8 mouse cellular contexts compared by ENCODE assay signal in genomic region chr4:94556265-94557054, GRCm38 (mm10). TPM values are rescaled to one million over a fixed set of nuclear protein-coding genes. Genes with fewer than 3 reads are reported as not detected.
DNase-seq lines count a peak whose midpoint lies in the region; ATAC-seq and TF ChIP-seq lines count a peak whose summit lies in the region.

Gene Gm10306 (plus strand): TSS chr4:94556546.
Gene Caap1 (minus strand): TSS chr4:94556796.

- H3K4me2 ChIP-seq in forebrain, postnatal 0 days (ENCODE audit: low read depth) = peak within 1 kb of the TSS; percentile 60
- peak within 1 kb of the TSS; percentile 65 for H3K4me2 ChIP-seq in lung, embryonic 15.5 days

- peaks cover 0 to 14% of the 10 kb centered on the region in 2 experiments; a peak in 2 of 4 replicates for H3K36me3 ChIP-seq in MEL (ENCODE audit: control insufficient read depth in 1 of 2, insufficient read depth in 2 of 2, low read length in 2 of 2)
- no peaks in the 10 kb centered on the region for H3K36me3 ChIP-seq in forebrain, postnatal 0 days (ENCODE audit: insufficient read depth)
- H3K36me3 ChIP-seq in lung, embryonic 15.5 days = no peaks in the 10 kb centered on the region

- 0 out of 4 replicates have a peak, but pooled peaks of 1 of the 2 experiments have one; percentile 7 for TF ChIP-seq EP300 in MEL (IDR thresholded peaks at IDR 0.05; ENCODE audit: low read depth in 1 of 2, low read length in 2 of 2)

- TF ChIP-seq POLR2A in MEL (IDR thresholded peaks at IDR 0.05; ENCODE audit: control insufficient read depth in 1 of 2, insufficient read depth in 1 of 2, low read depth in 1 of 2, low read length in 2 of 2, poor library complexity in 1 of 2) = peak; percentile 68 to 92; a peak in 2 of 4 replicates
- TF ChIP-seq POLR2A in cerebellum, adult 2 months (IDR thresholded peaks at IDR 0.05; ENCODE audit: borderline replicate concordance, insufficient read depth, low read length) = peak; percentile 95

- DNase-seq in MEL (ENCODE audit: low read depth, low spot score) = peak; percentile 95
- DNase-seq in cerebellum, adult 2 months = peak; percentile 91 to 95
- peak; percentile 98 for DNase-seq in forebrain, postnatal 0 days
- DNase-seq in heart, postnatal 4 days = peak; percentile 96
- DNase-seq in layer of hippocampus, adult 8-10 months (ENCODE audit: low spot score in 2 of 2) = peak; percentile 82 to 92
- DNase-seq in ovary, adult 18-20 months (ENCODE audit: low spot score) = peak; percentile 82
- peak; percentile 96 for DNase-seq in thymus, postnatal 0 days (ENCODE audit: low spot score)

- peaks cover 2 to 5% of the 10 kb centered on the region in 2 experiments; a peak in 3 of 4 replicates for H3K4me1 ChIP-seq in MEL (ENCODE audit: control insufficient read depth in 1 of 2, insufficient read depth in 2 of 2, low read length in 2 of 2)
- H3K4me1 ChIP-seq in cerebellum, adult 2 months (ENCODE audit: control insufficient read depth, insufficient read depth, low read length) = peaks cover 2% of the 10 kb centered on the region; the same call in 1 of the 2 replicates
- peaks cover 9% of the 10 kb centered on the region; the same call in 1 of the 2 replicates for H3K4me1 ChIP-seq in forebrain, postnatal 0 days (ENCODE audit: insufficient read depth)
- peaks cover 11% of the 10 kb centered on the region for H3K4me1 ChIP-seq in lung, embryonic 15.5 days

- H3K79me2 ChIP-seq in MEL (ENCODE audit: control insufficient read depth, insufficient read depth, low read length, poor library complexity) = peaks cover 19% of the 10 kb centered on the region

- peak within 1 kb of the TSS; percentile 97 for H3K9ac ChIP-seq in MEL (ENCODE audit: control insufficient read depth, low read depth, low read length, poor library complexity, severe bottlenecking)
- H3K9ac ChIP-seq in forebrain, postnatal 0 days = peak within 1 kb of the TSS; percentile 82
- H3K9ac ChIP-seq in lung, embryonic 15.5 days = peak within 1 kb of the TSS; percentile 83

- TF ChIP-seq RAD21 in MEL (IDR thresholded peaks at IDR 0.05; ENCODE audit: low read depth, low read length) = no peak

- no peak for TF ChIP-seq CTCF in MEL (IDR thresholded peaks at IDR 0.05 in 2 of 3, conservative IDR thresholded peaks at IDR 0.05 in 1 of 3; ENCODE audit: control insufficient read depth in 1 of 3, insufficient read depth in 1 of 3, low read depth in 2 of 3, low read length in 3 of 3, poor library complexity in 1 of 3, severe bottlenecking in 1 of 3)
- TF ChIP-seq CTCF in cerebellum, adult 2 months (IDR thresholded peaks at IDR 0.05; ENCODE audit: borderline replicate concordance, insufficient read depth, low read depth, low read length) = no peak
- TF ChIP-seq CTCF in forebrain, postnatal 0 days (IDR thresholded peaks at IDR 0.05; ENCODE audit: low read depth) = no peak

- H3K27ac ChIP-seq in MEL (ENCODE audit: control insufficient read depth, low read depth, low read length) = peak within 1 kb of the TSS; percentile 71
- no peak within 1 kb of the TSS; the same call in 1 of the 2 replicates for H3K27ac ChIP-seq in cerebellum, adult 2 months (ENCODE audit: insufficient read depth, low read length)
- peak within 1 kb of the TSS; percentile 91 for H3K27ac ChIP-seq in forebrain, postnatal 0 days (ENCODE audit: low read depth, low read length)
- H3K27ac ChIP-seq in lung, embryonic 15.5 days = peak within 1 kb of the TSS; percentile 80

- WGBS in cerebellum, adult 2 months = 1% methylated on average over 83 of the region's 83 CpGs
- 3% methylated on average over 83 of the region's 83 CpGs for WGBS in forebrain, postnatal 0 days
- 1% methylated on average over 83 of the region's 83 CpGs for WGBS in lung, embryonic 15.5 days

- H3K27me3 ChIP-seq in MEL (ENCODE audit: control insufficient read depth in 1 of 2, insufficient read depth in 2 of 2, low read length in 2 of 2) = no peaks in the 10 kb centered on the region
- no peaks in the 10 kb centered on the region for H3K27me3 ChIP-seq in cerebellum, adult 2 months (ENCODE audit: control insufficient read depth, insufficient read depth, low read length)
- H3K27me3 ChIP-seq in forebrain, postnatal 0 days (ENCODE audit: insufficient read depth, low read length) = no peaks in the 10 kb centered on the region
- H3K27me3 ChIP-seq in lung, embryonic 15.5 days = no peaks in the 10 kb centered on the region

- peak within 1 kb of the TSS; percentile 82 to 99 for H3K4me3 ChIP-seq in MEL (ENCODE audit: control insufficient read depth in 1 of 2, insufficient read depth in 1 of 2, low read depth in 2 of 2, low read length in 2 of 2)
- peak within 1 kb of the TSS; percentile 67 for H3K4me3 ChIP-seq in cerebellum, adult 2 months (replicated peaks; ENCODE audit: insufficient read depth, low read depth, low read length)
- peak within 1 kb of the TSS; percentile 99 for H3K4me3 ChIP-seq in forebrain, postnatal 0 days (ENCODE audit: low read depth, low read length)
- peak within 1 kb of the TSS; percentile 99 for H3K4me3 ChIP-seq in lung, embryonic 15.5 days

- no peaks in the 10 kb centered on the region for H3K9me3 ChIP-seq in MEL (replicated peaks; ENCODE audit: insufficient read depth, low read length)
- H3K9me3 ChIP-seq in forebrain, postnatal 0 days (ENCODE audit: low read length) = no peaks in the 10 kb centered on the region
- no peaks in the 10 kb centered on the region for H3K9me3 ChIP-seq in lung, embryonic 15.5 days

- ATAC-seq in forebrain, postnatal 0 days = peak; percentile 99
- peak; percentile 97 for ATAC-seq in lung, embryonic 15.5 days (ENCODE audit: borderline replicate concordance, extremely low read depth, low FRiP score, low TSS enrichment)

TF ChIP-seq in MEL, 35 proteins besides CTCF, POLR2A, EP300 and RAD21 (continues in another document):
- TF ChIP-seq JUND (IDR thresholded peaks at IDR 0.05; ENCODE audit: low read depth, low read length) = no peak
- no peak; the same call in 1 of the 2 replicates for TF ChIP-seq ZMIZ1 (IDR thresholded peaks at IDR 0.05; ENCODE audit: low read depth, low read length)
- TF ChIP-seq MAZ (IDR thresholded peaks at IDR 0.05; ENCODE audit: low read depth, low read length) = no peak
- TF ChIP-seq MAFK (IDR thresholded peaks at IDR 0.05; ENCODE audit: borderline replicate concordance, low read depth, low read length) = no peak
- TF ChIP-seq TBP (IDR thresholded peaks at IDR 0.05; ENCODE audit: low read depth, low read length) = peak; percentile 81
- 0 out of 2 replicates have a peak, but pooled peaks have one; percentile 33 for TF ChIP-seq NRF1 (IDR thresholded peaks at IDR 0.05; ENCODE audit: insufficient read depth, low read depth, low read length, poor library complexity, severe bottlenecking)
- TF ChIP-seq E2F4 (IDR thresholded peaks at IDR 0.05; ENCODE audit: borderline replicate concordance, low read depth, low read length) = no peak
- no peak for TF ChIP-seq MYC (IDR thresholded peaks at IDR 0.05; ENCODE audit: low read depth, low read length)
- peak; percentile 83 for TF ChIP-seq ETS1 (IDR thresholded peaks at IDR 0.05; ENCODE audit: low read depth, low read length)
- TF ChIP-seq USF1 (IDR thresholded peaks at IDR 0.05; ENCODE audit: low read depth, low read length) = no peak
- TF ChIP-seq UBTF (IDR thresholded peaks at IDR 0.05; ENCODE audit: borderline replicate concordance, insufficient read depth, low read depth, low read length) = no peak
- TF ChIP-seq MXI1 (IDR thresholded peaks at IDR 0.05; ENCODE audit: low read depth, low read length) = peak; percentile 82
- TF ChIP-seq CHD1 (IDR thresholded peaks at IDR 0.05; ENCODE audit: low read depth, low read length) = no peak
- no peak for TF ChIP-seq GATA1 (IDR thresholded peaks at IDR 0.05; ENCODE audit: low read depth, low read length)
- TF ChIP-seq TAL1 (IDR thresholded peaks at IDR 0.05; ENCODE audit: low read length) = no peak
- no peak for TF ChIP-seq GABPA (IDR thresholded peaks at IDR 0.05; ENCODE audit: low read depth, low read length)
- TF ChIP-seq KAT2A (conservative IDR thresholded peaks at IDR 0.05; ENCODE audit: low read depth, low read length) = no peak; the same call in 1 of the 2 replicates
- TF ChIP-seq ZC3H11A (IDR thresholded peaks at IDR 0.05; ENCODE audit: low read depth, low read length) = peak; percentile 33; the same call in 1 of the 2 replicates
- no peak for TF ChIP-seq ZKSCAN1 (IDR thresholded peaks at IDR 0.05; ENCODE audit: low read depth, low read length)
- TF ChIP-seq TCF12 (IDR thresholded peaks at IDR 0.05; ENCODE audit: low read depth, low read length) = peak; percentile 73
- no peak for TF ChIP-seq POLR2AphosphoS5 (IDR thresholded peaks at IDR 0.05; ENCODE audit: borderline replicate concordance, low read depth, low read length)
- TF ChIP-seq RCOR1 (IDR thresholded peaks at IDR 0.05; ENCODE audit: low read depth, low read length) = no peak
- no peak for TF ChIP-seq SMC3 (IDR thresholded peaks at IDR 0.05; ENCODE audit: low read depth, low read length)
- TF ChIP-seq MYB (IDR thresholded peaks at IDR 0.05; ENCODE audit: low read depth, low read length) = no peak

RNA-seq across cellular contexts. Expression of gene Gm10306, which starts in this region (rescaled TPM):
- total RNA-seq in MEL (2012; rRNA removed) = 0.85 and 1.0 TPM in 2 replicates
- polyA plus RNA-seq in MEL (2012; ENCODE audit: insufficient read depth in 1 of 2, insufficient read length in 2 of 2, low read depth in 1 of 2, low replicate concordance in 2 of 2, missing spikeins in 1 of 2) = not detected
- not detected in 2 replicates for polyA plus RNA-seq in cerebellum, adult 2 months (2012; rRNA removed)
- total RNA-seq in forebrain, postnatal 0 days (2014; rRNA removed) = not detected in 2 replicates
- 0.34 TPM in 1 of 2 replicates, not detected in the other for polyA plus RNA-seq in forebrain, postnatal 0 days (2015; fragmentation: Nextera tagmentation; extraction: Ambion mirVana)
- not detected for total RNA-seq in heart, postnatal 4 days (2021)
- total RNA-seq in layer of hippocampus, adult 8-10 months (2022) = not detected
- not detected in 2 replicates for polyA plus RNA-seq in lung, embryonic 15.5 days (2015; fragmentation: Nextera tagmentation; extraction: Ambion mirVana)
- polyA plus RNA-seq in thymus, postnatal 0 days (2015; fragmentation: Nextera tagmentation; extraction: Ambion mirVana) = 0.40 TPM in 1 of 2 replicates, not detected in the other

RNA-seq across cellular contexts. Expression of gene Caap1, which starts in this region (rescaled TPM):
- total RNA-seq in MEL (2012; rRNA removed) = 12.8 and 13.0 TPM in 2 replicates
- polyA plus RNA-seq in MEL (2012; ENCODE audit: insufficient read depth in 1 of 2, insufficient read length in 2 of 2, low read depth in 1 of 2, low replicate concordance in 2 of 2, missing spikeins in 1 of 2) = 10 to 100 TPM in 1 of 2 experiments, not detected in 1; 13.9 TPM
- 9.1 TPM in 2 replicates for polyA plus RNA-seq in cerebellum, adult 2 months (2012; rRNA removed)
- total RNA-seq in forebrain, postnatal 0 days (2014; rRNA removed) = 12.3 and 13.1 TPM in 2 replicates
- 10.7 and 11.4 TPM in 2 replicates for polyA plus RNA-seq in forebrain, postnatal 0 days (2015; fragmentation: Nextera tagmentation; extraction: Ambion mirVana)
- 1 to 10 TPM; 6.9 to 7.1 TPM for total RNA-seq in heart, postnatal 4 days (2021)
- 10 to 100 TPM in 3 of 4 experiments, 1 to 10 TPM in 1; 7.9 to 12.3 (median 10.6) TPM for total RNA-seq in layer of hippocampus, adult 8-10 months (2022)
- polyA plus RNA-seq in lung, embryonic 15.5 days (2015; fragmentation: Nextera tagmentation; extraction: Ambion mirVana) = 19.3 and 21.1 TPM in 2 replicates
- 20.1 and 24.0 TPM in 2 replicates for polyA plus RNA-seq in thymus, postnatal 0 days (2015; fragmentation: Nextera tagmentation; extraction: Ambion mirVana)
